Mouse (Mus musculus): ENCODE results near the gene Sipa1l2. TPM values are rescaled to one million over a fixed set of nuclear protein-coding genes. Genes with fewer than 3 reads are reported as not detected.

Gene Sipa1l2
- total and polyA plus RNA-seq, 2 experiments from 2014 or later, result 10.1 to 52.6 TPM

GRCm38 (mm10) chr8:125530187-125531087 lies 39.2 kb downstream of the Sipa1l2 start:
- no peak overlapping the region for H3K4me3 ChIP-seq (ENCODE audit: low read depth, low read length)
- H3K9me3 ChIP-seq (ENCODE audit: low read length), result no peaks in the 10 kb centered on the region
- H3K27me3 ChIP-seq (ENCODE audit: insufficient read depth, low read length), result no peaks in the 10 kb centered on the region
- WGBS, result 43% methylated on average over 15 of the region's 15 CpGs
- no peaks in the 10 kb centered on the region for H3K36me3 ChIP-seq (ENCODE audit: insufficient read depth, low read length)
- ATAC-seq (ENCODE audit: low FRiP score), result 0 out of 2 replicates have a peak, but pooled peaks have one; percentile 47
- no peak for TF ChIP-seq CTCF (IDR thresholded peaks at IDR 0.05)
- H3K4me2 ChIP-seq (ENCODE audit: low read depth, low read length, poor library complexity, severe bottlenecking), result no peak overlapping the region
- H3K4me1 ChIP-seq (ENCODE audit: insufficient read depth, low read length), result peaks cover 39% of the 10 kb centered on the region
- H3K9ac ChIP-seq (replicated peaks; ENCODE audit: low read length, poor library complexity, severe bottlenecking), result no peak overlapping the region
- no peak for DNase-seq (ENCODE audit: low spot score)
- no peak overlapping the region for H3K27ac ChIP-seq (ENCODE audit: low read depth, low read length)

- Histone ChIP-seq H3K4me3 (ENCODE audit: low read depth, low read length) (no peak overlapping the region), H3K4me2 (ENCODE audit: low read depth, low read length, poor library complexity, severe bottlenecking) (no peak overlapping the region), H3K36me3 (ENCODE audit: insufficient read depth, low read length) (no peaks in the 10 kb centered on the region), H3K4me1 (ENCODE audit: insufficient read depth, low read length) (peaks cover 39% of the 10 kb centered on the region), H3K27ac (ENCODE audit: low read depth, low read length) (no peak overlapping the region), H3K9ac (replicated peaks; ENCODE audit: low read length, poor library complexity, severe bottlenecking) (no peak overlapping the region), H3K27me3 (ENCODE audit: insufficient read depth, low read length) (no peaks in the 10 kb centered on the region), H3K9me3 (ENCODE audit: low read length) (no peaks in the 10 kb centered on the region)
- WGBS, result 36% methylated on average over 6 of the region's 6 CpGs
- ATAC-seq (ENCODE audit: low FRiP score) (no peak), DNase-seq (ENCODE audit: low spot score) (no peak)
- no peak for TF ChIP-seq CTCF (IDR thresholded peaks at IDR 0.05)
These were observed 40.6 kb downstream of the Sipa1l2 start for GRCm38 (mm10) chr8:125529019-125529418.

GRCm38 (mm10) chr8:125527941-125528340 lies 41.7 kb downstream of the Sipa1l2 start:
- Histone ChIP-seq H3K4me3 (ENCODE audit: low read depth, low read length) (no peak overlapping the region), H3K27ac (ENCODE audit: low read depth, low read length) (no peak overlapping the region), H3K9me3 (ENCODE audit: low read length) (no peaks in the 10 kb centered on the region), H3K4me1 (ENCODE audit: insufficient read depth, low read length) (peaks cover 34% of the 10 kb centered on the region), H3K4me2 (ENCODE audit: low read depth, low read length, poor library complexity, severe bottlenecking) (no peak overlapping the region), H3K36me3 (ENCODE audit: insufficient read depth, low read length) (no peaks in the 10 kb centered on the region), H3K9ac (replicated peaks; ENCODE audit: low read length, poor library complexity, severe bottlenecking) (no peak overlapping the region), H3K27me3 (ENCODE audit: insufficient read depth, low read length) (no peaks in the 10 kb centered on the region)
- ATAC-seq (ENCODE audit: low FRiP score) (no peak), DNase-seq (ENCODE audit: low spot score) (no peak)
- no peak for TF ChIP-seq CTCF (IDR thresholded peaks at IDR 0.05)
- 45% methylated on average over 3 of the region's 3 CpGs for WGBS

DNA sequence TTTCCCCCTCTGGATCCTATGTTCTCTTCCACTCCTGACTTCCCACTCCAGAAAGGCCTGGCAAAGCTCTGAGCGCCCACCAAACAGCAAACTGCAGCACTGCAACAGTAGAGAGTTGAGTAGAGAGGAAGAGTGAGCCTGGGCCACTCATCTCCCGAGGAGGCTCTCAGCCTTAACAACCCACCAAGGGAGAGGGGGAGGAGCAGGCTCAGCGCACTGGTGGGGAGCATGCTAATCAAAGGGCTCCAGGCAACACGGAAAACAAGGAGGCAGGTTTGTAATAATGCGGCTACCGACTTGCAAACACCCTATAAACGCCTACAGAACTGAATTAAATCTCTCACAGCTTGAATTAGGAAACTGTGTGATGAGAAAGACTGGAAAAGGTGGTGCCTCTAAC lies 42.6 kb downstream of the Sipa1l2 start:
- H3K27ac ChIP-seq (ENCODE audit: low read depth, low read length), result no peak overlapping the region
- H3K4me2 ChIP-seq (ENCODE audit: low read depth, low read length, poor library complexity, severe bottlenecking), result no peak overlapping the region
- no peak for ATAC-seq (ENCODE audit: low FRiP score)
- no peaks in the 10 kb centered on the region for H3K9me3 ChIP-seq (ENCODE audit: low read length)
- peaks cover 26% of the 10 kb centered on the region; the same call in 1 of the 2 replicates for H3K4me1 ChIP-seq (ENCODE audit: insufficient read depth, low read length)
- no peaks in the 10 kb centered on the region for H3K27me3 ChIP-seq (ENCODE audit: insufficient read depth, low read length)
- no peak for TF ChIP-seq CTCF (IDR thresholded peaks at IDR 0.05)
- no peak overlapping the region for H3K9ac ChIP-seq (replicated peaks; ENCODE audit: low read length, poor library complexity, severe bottlenecking)
- no peak overlapping the region for H3K4me3 ChIP-seq (ENCODE audit: low read depth, low read length)
- no peaks in the 10 kb centered on the region for H3K36me3 ChIP-seq (ENCODE audit: insufficient read depth, low read length)
- WGBS, result 21% methylated on average over 7 of the region's 7 CpGs
- no peak for DNase-seq (ENCODE audit: low spot score)

DNA sequence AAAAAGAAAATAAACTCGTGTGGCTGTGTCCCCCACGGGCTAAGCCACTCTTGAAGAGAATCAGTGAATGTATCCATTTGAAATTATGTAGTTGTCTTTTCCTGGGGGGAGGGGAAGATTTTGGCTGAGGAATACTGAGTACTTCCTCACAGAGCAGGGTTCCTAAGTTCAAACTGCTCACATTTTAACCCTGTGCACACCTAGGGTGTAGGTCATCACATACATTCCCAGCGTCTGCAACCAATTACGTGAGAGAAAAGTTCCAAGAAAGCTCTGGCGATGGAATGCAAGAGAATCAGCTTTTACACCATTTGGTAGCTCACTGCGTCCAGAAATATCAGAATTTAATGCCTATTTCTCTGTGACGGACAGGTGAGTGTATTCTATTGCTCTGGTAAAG lies 43.0 kb downstream of the Sipa1l2 start:
- Histone ChIP-seq H3K9ac (replicated peaks; ENCODE audit: low read length, poor library complexity, severe bottlenecking) (no peak overlapping the region), H3K36me3 (ENCODE audit: insufficient read depth, low read length) (no peaks in the 10 kb centered on the region), H3K4me2 (ENCODE audit: low read depth, low read length, poor library complexity, severe bottlenecking) (no peak overlapping the region), H3K4me3 (ENCODE audit: low read depth, low read length) (no peak overlapping the region), H3K9me3 (ENCODE audit: low read length) (no peaks in the 10 kb centered on the region), H3K27me3 (ENCODE audit: insufficient read depth, low read length) (no peaks in the 10 kb centered on the region), H3K27ac (ENCODE audit: low read depth, low read length) (no peak overlapping the region), H3K4me1 (ENCODE audit: insufficient read depth, low read length) (peaks cover 26% of the 10 kb centered on the region; the same call in 1 of the 2 replicates)
- 43% methylated on average over 7 of the region's 7 CpGs for WGBS
- ATAC-seq (ENCODE audit: low FRiP score) (no peak), DNase-seq (ENCODE audit: low spot score) (no peak)
- TF ChIP-seq CTCF (IDR thresholded peaks at IDR 0.05), result no peak

DNA sequence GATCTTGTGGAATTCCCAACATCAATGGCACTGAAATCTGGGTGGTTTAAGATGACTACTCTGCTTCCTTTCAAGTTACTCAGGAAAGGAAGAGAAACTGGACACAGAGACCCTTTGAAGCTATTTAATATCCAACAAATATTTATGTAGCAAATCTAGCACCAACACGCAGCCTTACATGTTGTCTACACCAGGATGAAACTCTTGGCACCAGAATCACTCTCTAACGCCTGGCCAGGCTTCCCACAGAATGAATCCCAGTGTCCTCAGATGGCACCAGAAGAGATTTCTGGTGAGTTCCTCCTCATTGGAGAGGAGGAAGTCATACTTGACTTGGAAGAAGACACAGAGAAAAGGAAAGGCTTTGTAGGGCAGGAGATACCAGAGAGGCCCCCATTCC lies 45.1 kb downstream of the Sipa1l2 start:
- DNase-seq (ENCODE audit: low spot score), result no peak
- no peak overlapping the region for H3K9ac ChIP-seq (replicated peaks; ENCODE audit: low read length, poor library complexity, severe bottlenecking)
- peaks cover 17% of the 10 kb centered on the region; the same call in 1 of the 2 replicates for H3K4me1 ChIP-seq (ENCODE audit: insufficient read depth, low read length)

More for the DNA sequence above, 45.1 kb downstream of the Sipa1l2 start:
- Histone ChIP-seq H3K4me3 (ENCODE audit: low read depth, low read length) (no peak overlapping the region), H3K36me3 (ENCODE audit: insufficient read depth, low read length) (no peaks in the 10 kb centered on the region), H3K27me3 (ENCODE audit: insufficient read depth, low read length) (no peaks in the 10 kb centered on the region), H3K4me2 (ENCODE audit: low read depth, low read length, poor library complexity, severe bottlenecking) (no peak overlapping the region), H3K27ac (ENCODE audit: low read depth, low read length) (no peak overlapping the region), H3K9me3 (ENCODE audit: low read length) (no peaks in the 10 kb centered on the region)
- ATAC-seq (ENCODE audit: low FRiP score), result no peak
- no peak for TF ChIP-seq CTCF (IDR thresholded peaks at IDR 0.05)
- 91% methylated on average over 2 of the region's 2 CpGs for WGBS

Measured in midbrain, postnatal 0 days (tissue).